Mouse (Mus musculus) kidney, adult 2 months (tissue): ENCODE measurements at regions not wholly inside any gene's neighbourhood (a gene's known extent, or its start where the extent isn't known, plus 50 kb on each side); places are given as distances from the start of the nearest gene placed in this dataset.

Source experiments
- CTCF ChIP-seq: fragments of 200-500 bp; conservative IDR thresholded peaks from 2 replicates; pipeline ENCODE4 v1.5.1; 2011; ENCODE audit warnings: low read depth, mild to moderate bottlenecking, control low read depth, low read length, moderate library complexity, mixed read lengths; ENCODE audit not compliant: insufficient read depth, insufficient read length
- POLR2A ChIP-seq: fragments of 200-500 bp; IDR thresholded peaks from one replicate; pipeline ENCODE4 v1.6.1; 2011; ENCODE audit warnings: low read depth, low read length, control low read depth

GRCm38 (mm10) chr13:119364160-119364559 is 64.2 kb upstream of the Paip1 start:
- TF ChIP-seq CTCF (no peak), POLR2A (no peak)
